Mouse (Mus musculus) spleen, postnatal 36 days (tissue): ENCODE results near the gene Zfp988.
"Not testable (repeated sequence)": the region's sequence is repeated elsewhere in the genome, so short reads cannot be mapped to it uniquely, and the experiment has no call there.

Experiments
- DNase-seq, 2 experiments: peaks; one replicate each; pipeline ENCODE4 v3.0.0; 2022; ENCODE audit warnings: low spot score in 2 of 2, mixed read lengths in 1 of 2

The Zfp988 gene

GRCm38 (mm10) chr4:147343042-147343908 lies 37.8 kb downstream of the Zfp988 start:
- DNase-seq, result not testable (repeated sequence)

GRCm38 (mm10) chr4:147345061-147345554 lies 39.6 kb downstream of the Zfp988 start:
- DNase-seq, result peak in 1 of 2 experiments; percentile 1

- DNase-seq, result not testable (repeated sequence)
Observed at GRCm38 (mm10) chr4:147346361-147347035, 41.0 kb downstream of the Zfp988 start.

DNA sequence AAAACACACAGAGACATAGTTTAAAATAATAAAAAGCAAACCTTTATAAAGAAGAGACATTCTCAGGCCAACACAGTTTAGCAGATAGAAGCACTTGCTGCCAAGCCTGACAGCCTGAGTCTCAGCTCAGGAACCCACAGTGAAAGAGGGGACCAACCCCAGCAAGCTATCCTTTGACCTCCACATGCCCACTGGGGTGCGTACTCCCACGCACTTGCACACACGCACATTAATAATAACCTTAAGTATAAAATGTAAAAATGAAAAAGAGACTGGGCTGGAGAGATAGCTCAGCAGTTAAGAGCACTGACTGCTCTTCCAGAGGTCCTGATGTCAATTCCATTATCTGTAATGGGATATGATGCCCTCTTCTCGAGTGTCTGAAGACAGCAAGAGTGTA lies 41.8 kb downstream of the Zfp988 start:
- DNase-seq, result not testable (repeated sequence)

DNA sequence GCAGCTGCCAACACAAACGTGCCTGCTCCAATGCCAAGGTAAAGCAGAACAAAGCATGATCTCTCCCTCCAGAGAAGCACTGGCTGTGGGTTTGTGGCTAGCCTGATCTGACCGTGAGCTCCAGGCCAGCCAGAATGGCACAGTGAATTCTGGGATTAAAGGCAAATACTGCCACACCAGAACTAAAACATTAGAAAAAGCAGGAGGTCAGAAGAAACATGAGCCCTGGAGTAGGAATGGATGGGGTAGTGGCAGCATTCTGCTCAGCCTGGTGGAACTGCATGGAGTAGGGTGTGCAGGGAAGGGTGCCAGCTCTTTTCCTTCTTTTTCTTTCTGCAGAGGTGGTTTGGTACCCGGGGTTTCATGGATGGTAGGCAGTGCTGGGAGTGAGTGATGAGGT lies 42.4 kb downstream of the Zfp988 start:
- DNase-seq, result not testable (repeated sequence)

- DNase-seq, result not testable (repeated sequence)
Observed at GRCm38 (mm10) chr4:147348401-147348800, 42.9 kb downstream of the Zfp988 start.

GRCm38 (mm10) chr4:147348906-147349686 lies 43.6 kb downstream of the Zfp988 start:
- peak in 1 of 2 experiments; percentile 15 for DNase-seq

DNA sequence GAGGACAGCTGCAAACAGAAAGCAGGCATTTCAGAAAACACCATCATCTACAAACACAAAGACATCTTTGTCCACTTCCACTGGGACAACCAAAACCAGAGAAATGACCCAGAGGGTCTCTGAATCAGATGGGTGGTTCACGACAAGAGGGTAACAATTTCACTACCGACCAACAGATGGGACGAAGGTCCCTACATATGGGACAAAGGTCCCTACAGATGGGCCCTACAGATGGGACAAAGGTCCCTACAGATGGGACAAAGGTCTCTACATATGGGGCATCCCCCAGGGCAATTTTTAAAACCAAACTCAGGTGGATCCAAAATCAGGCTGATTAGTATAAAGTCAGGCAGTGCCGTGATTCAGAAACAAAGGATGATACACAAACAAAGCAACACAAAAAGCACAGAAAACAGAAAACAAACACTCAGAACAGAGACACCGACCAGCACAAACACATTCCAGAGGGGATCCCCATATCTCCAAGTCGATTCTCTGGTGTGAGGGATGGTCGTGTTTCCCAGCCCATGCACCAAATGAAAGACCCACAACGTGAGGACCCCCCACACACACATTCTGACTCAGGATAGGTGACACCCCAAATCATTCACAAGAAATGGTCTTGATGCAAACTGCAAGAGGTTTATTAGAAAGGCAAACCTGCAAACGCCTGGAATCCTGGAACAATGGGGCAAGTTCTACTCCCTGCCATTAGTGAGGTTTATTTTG lies 44.4 kb downstream of the Zfp988 start:
- peak in 1 of 2 experiments; percentile 8 for DNase-seq

GRCm38 (mm10) chr4:147350541-147350940 lies 45.1 kb downstream of the Zfp988 start:
- DNase-seq, result peak in 1 of 2 experiments; percentile 1

- DNase-seq, result not testable (repeated sequence)
Observed at GRCm38 (mm10) chr4:147351376-147351980, 46.0 kb downstream of the Zfp988 start.

DNA sequence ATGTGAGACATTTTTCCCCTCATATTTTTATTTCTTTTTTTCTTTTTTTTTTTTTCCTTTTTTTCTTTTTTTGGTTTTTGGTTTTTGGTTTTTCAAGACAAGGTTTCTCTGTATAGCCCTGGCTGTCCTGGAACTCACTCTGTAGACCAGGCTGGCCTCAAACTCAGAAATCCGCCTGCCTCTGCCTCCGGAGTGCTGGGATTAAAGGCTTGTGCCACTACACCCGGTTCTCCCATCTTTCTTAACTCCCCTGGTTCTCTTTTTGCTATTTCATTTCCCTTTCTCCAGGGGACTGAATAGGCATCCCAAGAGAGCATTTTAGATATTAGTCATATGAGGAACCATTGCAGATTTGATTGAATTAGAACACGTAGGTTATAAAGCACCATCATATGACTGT lies 48.2 kb downstream of the Zfp988 start:
- DNase-seq, result not testable (repeated sequence)

GRCm38 (mm10) chr4:147356042-147356441 lies 50.6 kb downstream of the Zfp988 start:
- DNase-seq, result not testable (repeated sequence)

DNA sequence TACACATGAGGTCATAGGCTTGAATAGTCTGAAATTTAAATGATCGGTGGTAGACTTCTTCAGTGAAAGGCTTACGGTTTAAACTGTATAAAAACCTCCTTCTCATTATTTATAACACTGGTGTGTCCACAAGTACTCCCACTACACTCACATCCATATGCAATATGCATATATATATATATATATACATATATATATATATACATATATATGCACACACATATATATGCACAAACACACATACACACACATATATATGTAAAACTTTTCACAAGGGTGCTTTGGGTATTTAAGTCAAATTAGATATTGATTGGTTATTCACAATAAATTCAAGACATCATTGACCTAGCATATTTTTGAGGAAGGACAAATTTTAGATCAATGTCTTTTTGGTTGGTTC lies 51.7 kb downstream of the Zfp988 start:
- not testable (repeated sequence) for DNase-seq

GRCm38 (mm10) chr4:147361003-147361402 lies 55.5 kb downstream of the Zfp988 start, which contains the start of gene Zfp978:
Gene Zfp978 (plus strand): TSS chr4:147361303.
- DNase-seq, result not testable (repeated sequence)

GRCm38 (mm10) chr4:147361872-147362271 lies 56.4 kb downstream of the Zfp988 start:
- DNase-seq, result not testable (repeated sequence)

DNA sequence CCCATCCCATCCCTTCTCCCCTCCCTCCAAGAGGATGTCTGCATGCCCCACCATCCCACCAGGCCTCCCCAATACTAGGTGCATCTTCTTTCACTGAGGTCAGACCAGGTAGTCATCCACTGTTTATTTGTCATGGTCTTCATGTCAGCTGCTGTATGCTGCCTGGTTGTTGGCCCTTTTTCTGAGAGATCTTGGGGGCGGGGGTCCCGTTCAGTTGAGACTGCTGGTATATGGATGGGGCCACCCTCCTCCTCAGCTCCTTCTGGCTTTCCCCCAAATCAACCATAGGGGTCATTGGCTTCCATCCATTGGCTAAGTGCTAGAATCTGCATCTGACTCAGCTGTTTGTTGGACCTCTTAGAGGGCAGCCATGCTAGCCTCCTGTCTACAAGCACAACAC lies 64.1 kb downstream of the Zfp988 start:
- DNase-seq, result not testable (repeated sequence)

- DNase-seq, result not testable (repeated sequence)
Observed at GRCm38 (mm10) chr4:147383199-147383598, 77.7 kb downstream of the Zfp988 start.
